Mouse (Mus musculus) T-helper 17 cell (primary cell): Measurements from ENCODE around the gene 2210016F16Rik.

Experiments used
- in situ Hi-C, 2 experiments: fragments of 300-600 bp; cut with MboI, MseI; formaldehyde crosslinking; loops; 1 replicate in 1 of 2; 2 replicates in 1 of 2; pipeline ENCODE4 v1.15.1; 2025; ENCODE audit warnings: high pct_unique_total_duplicates in 2 of 2

The 2210016F16Rik gene

DNA sequence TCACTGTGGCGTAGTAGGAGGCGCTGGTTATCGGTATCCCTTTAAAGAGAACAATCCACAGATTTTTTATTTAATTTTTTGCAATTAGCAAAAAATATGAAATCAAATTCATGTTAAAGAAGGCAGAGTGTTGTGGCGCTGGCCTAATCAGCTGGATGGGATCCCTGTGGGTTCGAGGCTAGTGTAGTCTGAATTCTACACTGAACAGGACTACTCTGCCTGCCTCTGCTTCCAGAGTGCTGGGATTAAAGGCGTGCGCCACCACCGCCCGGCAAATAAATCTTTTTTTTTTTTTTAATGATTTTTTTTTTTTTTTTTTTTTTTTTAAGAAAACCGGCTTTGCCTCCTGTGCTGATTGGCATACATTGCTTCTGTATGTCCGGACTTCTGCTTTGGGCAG lies 654 bp downstream of the 2210016F16Rik start:
- in situ Hi-C loops, result loop anchor here (10.0 to 25.0 kb wide), 3 partner anchors 222 to 1378 kb away; partner anchors contain the start of genes Idnk (in 2 of the 2) and Isca1 (in 1 of the 2)

DNA sequence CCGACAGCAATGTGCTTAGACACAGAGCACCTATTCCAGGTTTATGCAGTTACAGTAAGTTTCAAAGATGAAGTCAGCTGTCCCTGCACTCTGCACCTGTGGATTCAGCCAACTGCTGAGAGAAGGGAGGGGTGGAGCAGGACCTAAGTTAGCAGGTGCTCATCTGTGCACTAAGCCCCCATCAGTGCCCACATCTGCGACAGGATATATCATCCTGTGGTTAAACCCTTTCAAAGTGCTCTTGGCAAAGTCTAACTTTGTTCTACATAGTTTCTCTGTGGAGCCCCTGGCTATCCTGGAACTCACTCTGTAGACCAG lies 11.9 kb downstream of the 2210016F16Rik start:
- in situ Hi-C loops, result no loop called here

DNA sequence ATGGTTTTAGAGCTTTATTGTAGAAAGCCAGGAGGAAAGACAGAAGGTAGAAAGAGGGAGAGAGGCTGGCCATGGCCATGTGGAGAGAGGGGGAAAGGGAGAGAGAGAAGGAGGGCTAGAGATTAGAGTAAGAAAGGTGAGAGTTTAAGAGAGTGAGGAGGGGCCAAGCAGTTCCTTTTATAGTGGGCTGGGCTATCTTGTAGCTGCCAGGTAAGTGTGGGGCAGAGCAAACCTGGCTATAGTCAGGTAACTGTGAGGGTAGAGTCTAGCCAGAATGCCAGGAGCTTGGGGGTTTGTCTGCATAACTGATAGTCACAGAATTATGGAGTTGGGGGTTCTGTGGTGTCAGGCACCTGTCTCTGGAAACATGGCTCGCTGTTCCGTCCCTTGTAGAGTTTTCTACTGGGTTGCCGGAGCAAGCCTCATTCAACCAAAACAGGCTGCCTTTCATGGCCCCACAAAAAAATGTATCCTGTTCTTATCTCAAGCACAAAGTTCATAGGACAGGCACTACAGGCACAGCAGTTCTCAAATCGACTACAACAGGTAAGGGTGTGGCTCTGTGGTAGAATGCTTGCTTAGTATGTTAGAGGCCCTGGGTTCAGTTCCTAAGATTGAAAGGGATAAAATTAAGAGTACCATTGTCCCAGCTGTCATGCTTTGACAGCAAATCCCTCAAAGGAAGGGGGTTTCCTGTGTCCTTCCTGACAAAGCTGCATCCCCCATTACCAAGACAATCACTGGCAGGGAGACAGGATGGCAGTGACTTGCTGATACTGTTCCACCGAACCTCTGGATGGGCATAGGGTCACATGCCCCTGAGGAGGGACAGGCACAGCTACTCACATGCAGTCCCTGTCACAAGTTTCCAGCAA lies 12.5 kb downstream of the 2210016F16Rik start:
- in situ Hi-C loops, result no loop called here

DNA sequence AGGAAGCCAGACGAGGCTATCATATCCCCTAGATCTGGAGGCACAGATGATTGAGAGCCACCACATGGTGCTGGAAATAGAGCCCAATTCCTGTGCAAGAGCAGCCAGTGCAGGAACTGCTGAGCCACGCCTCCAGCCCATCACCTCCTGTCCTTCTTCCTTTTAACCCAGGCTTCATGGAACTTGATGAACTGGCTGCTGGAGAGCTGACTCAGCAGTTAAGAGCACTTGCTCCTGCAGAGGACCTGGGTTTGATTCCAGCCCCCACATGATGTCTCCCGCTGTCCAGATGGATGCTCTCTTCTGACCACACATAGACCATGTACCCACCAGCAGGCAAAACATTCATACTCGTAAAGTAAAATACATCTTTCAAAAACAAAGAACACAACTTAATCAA lies 16.2 kb downstream of the 2210016F16Rik start:
- in situ Hi-C loops, result loop anchor here in 1 of 2 experiments (10.0 kb wide), 1 partner anchor 1884 kb away; the partner anchor contains the start of gene Il9

DNA sequence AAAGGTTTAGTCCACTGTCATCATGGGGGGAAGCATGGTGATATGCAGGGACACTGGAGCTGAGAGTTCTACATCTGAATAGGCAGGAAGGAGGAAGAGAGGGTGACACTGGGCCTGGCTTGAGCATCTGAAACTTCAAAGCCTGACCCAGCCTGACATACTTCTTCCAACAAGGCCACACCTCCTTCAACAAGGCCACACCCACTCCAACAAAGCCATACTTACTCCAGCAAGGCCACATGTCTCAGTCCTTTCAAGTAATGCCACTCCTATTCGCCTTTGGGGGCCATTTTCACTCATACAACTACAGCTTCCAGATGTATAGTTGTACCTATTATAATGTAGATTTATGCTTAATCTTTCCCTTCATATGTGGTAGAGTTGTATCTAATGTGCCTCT lies 17.4 kb downstream of the 2210016F16Rik start:
- in situ Hi-C loops, result loop anchor here in 1 of 2 experiments (10.0 kb wide), 1 partner anchor 1883 kb away; the partner anchor contains the start of gene Il9

DNA sequence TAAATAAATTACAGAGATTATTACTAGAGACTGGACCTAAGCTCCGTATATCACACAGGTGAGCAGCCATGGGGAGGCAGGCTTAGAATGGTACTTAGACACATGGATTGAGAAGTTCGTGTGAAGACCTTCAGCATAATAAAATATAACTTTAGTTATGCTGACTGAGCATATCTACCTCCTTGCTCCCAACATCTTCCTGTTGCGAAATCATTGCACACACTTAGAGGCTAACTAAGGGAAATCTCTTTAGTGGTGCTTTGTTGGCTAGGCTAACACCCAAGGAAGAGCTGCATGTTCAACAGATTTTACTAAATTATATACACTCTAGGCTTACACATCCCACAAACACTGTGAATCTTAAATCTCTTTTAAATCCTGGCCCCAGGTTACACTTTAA lies 18.7 kb downstream of the 2210016F16Rik start:
- in situ Hi-C loops, result loop anchor here in 1 of 2 experiments (10.0 kb wide), 1 partner anchor 1882 kb away; the partner anchor contains the start of gene Il9

DNA sequence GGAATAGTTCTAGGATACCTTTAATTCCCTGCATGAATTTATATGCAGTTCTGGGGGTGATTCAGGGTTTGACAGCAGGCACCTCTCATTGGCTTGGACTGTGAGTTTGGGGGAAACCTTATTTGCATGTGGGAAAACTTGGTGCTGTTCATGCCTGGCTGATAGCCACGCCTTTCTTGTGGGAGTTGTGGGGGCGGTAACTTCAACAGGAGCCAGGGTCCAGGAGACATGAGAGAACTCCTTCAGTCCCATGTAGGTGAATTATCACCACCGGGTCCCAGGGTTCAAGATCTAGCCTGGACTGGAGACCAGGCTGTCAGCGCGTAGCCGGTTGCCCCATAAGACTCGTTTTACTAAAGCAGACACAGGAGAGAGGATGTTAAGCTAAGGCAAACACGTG lies 19.8 kb downstream of the 2210016F16Rik start:
- in situ Hi-C loops, result loop anchor here in 1 of 2 experiments (10.0 kb wide), 1 partner anchor 1880 kb away; the partner anchor contains the start of gene Il9

DNA sequence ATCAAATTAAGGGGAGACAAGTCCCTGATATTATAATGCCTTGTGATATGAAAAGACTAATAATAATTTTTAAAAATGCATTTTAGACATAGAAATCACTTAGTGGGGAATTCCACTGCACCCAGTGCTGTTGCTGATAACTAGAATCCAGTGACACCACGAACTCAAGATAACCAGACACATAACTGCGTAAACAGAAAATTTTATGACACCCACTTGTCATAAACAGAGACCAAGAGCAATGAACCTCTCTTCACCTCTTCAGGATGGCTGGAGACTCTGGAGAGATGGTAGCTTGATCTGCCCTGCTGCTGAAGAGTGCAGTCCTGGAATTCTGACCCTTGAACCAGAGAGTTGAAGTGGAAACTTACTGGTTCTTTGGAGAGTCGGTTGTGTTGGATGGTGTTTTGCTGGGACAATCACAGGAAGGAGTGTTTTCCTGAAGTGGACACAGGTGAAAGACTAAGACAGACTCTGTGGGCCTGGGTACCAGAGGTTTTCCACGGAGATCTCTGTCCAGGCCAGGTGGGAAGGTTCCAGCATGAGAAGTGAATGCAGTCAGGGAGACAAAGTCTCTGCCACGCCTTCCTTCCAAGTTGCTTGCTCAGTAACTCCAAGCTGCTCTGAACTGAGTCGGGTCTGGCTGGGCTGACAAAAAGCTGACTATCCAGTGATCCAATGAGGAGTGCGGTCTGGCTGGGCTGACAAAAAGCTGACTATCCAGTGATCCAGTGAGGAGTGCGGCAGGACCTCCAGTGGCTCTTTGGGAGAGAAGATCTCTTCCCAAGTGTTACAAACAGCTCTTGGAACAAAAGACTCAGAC lies 20.5 kb downstream of the 2210016F16Rik start:
- in situ Hi-C loops, result loop anchor here in 1 of 2 experiments (10.0 kb wide), 1 partner anchor 1880 kb away; the partner anchor contains the start of gene Il9

DNA sequence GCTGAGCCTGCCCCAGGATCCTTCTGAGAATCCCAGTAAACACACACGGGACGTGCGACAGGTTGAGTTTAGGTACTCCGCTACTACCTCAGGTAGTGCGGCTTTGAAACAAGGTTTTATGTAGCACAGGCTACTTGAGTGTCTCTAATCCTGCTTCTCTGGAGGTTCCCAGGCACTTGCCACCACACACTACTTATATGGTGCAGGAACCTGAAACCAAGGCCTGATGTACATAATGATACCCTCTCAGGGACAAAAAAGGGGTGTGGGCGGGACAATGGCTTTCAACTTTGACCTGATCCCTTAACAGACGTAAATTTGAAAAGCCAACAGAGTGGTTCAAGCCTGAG lies 25.7 kb downstream of the 2210016F16Rik start:
- in situ Hi-C loops, result no loop called here

DNA sequence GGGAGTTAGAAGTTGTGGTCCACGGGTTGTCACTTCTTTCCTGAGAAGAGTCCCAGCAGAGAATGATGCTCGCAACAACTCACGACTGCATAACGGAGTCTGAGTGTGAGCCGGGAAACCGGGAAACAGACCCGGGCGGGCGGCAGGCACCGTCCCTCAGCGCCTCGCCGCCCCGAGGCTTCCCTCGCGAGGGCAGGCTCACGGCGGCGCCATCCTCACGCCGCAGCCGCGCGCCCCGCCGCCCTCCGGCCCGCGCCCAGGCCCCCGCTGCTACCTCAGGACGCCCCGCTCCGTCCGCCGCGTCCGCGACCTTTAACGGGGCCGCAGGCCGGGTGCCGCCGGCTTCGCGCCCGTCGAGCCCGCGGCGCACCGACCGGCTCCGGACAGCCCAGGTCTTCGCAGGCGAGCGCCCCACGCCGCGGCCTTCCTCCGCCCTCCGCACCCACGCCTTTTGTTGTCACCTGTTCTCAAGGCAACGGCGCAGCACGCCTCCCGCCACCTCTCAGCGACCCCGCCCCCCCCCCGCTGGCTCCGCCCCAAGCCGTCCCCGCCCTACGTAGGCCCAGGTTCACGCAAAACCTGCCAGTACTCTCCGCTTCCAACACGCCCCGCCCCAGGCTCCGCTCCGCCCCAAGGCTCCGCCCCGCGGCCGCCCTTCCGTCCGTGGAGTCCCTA lies 26.3 kb downstream of the 2210016F16Rik start, which contains the start of gene Kif27:
Kif27 (minus strand) TSS at position 494 of the 675 bp plus-strand sequence.
- in situ Hi-C loops, result no loop called here

DNA sequence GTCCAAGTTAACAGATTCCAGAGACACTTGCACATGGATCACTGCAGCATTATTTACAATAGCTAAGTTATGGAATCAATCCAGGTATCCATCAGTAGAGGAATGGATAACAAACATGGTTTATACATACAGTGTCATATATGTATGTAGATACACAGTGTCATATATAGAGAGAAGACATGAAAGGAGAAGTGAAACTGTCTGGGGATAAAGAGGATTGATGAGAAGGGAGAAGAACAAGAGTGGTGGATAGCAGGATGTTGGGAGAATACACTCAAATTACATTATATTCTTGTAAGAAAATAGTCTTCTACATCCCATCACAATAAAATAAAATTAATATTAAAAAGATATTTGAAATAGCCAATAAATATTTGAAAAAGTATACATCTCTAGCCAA lies 32.0 kb downstream of the 2210016F16Rik start:
- in situ Hi-C loops, result no loop called here

DNA sequence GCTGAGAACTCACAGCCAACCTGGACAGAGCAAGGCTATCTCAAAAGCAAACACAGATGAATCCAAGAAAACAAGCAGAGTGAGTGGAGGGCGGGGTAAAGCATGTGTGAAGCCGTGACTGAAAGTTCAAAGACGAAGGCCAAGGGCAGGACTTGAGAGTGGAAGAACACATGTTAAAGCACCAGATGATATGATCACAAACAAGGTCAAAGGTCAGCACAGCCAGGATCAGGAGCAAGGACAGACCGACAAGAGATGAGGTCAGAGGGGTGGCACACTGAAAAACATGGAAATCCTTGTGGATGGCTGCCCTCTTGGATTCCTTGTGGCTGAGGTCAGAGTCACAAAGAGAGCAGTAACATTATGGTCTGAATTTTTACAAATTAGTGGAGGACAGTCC lies 34.4 kb downstream of the 2210016F16Rik start:
- in situ Hi-C loops, result no loop called here

DNA sequence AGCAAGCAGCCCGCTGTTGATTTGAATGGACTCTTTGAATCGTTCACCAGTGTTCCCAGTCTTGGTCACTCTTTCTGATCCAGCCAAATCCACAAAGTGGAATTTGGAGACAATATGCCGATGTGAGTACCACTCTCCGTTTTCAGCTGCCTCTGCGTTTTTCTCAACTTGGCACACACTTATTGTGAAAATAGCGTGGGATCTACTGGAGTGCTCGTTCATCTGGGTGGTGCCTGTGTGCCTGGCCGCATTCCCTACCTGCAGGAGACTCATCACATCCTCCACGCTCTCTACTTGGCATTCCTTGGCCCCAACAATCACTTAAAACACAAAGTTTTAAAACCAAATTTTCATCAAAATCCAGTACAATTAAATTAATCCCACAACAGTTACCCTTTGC lies 40.5 kb downstream of the 2210016F16Rik start:
- in situ Hi-C loops, result no loop called here

DNA sequence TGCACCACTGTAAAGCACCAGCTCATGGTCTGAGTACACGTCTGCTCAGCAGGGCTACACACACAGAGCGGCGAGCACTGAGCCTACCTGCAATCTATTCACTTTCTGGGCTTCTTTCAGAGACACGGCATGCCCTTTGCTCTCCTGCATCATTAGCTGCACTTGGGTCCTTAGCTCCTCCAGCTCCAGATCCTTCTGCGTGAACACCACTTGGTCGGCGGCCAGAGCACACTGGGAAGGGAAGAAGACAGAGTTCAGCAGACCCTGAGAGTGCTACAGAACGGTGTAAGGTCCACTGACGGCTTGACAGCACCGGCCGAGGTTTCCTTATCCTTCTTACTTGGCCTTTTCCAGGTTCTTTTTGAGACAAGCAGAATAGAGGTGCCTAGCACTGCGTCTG lies 47.6 kb downstream of the 2210016F16Rik start:
- in situ Hi-C loops, result loop anchor here in 1 of 2 experiments (10.0 kb wide), 1 partner anchor 1183 kb away; no protein-coding TSS in a partner anchor

DNA sequence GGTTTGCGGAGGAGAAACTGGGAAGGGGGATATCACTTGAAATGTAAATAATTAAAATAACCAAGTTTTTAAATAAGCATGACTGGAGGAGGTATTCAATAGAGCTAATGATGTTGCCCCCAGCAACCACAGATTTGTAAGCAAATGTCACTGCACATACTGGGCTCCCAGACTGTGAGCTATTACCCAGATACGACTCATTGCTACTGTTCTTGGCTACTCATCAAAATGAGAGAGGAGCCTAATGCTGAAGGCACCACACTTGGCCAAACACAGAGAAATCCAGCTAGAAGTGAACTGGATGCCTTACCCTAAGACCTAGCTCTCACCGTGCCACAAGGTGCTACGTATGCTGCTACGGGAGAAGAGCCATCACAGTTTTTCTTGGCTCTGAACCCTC lies 50.9 kb downstream of the 2210016F16Rik start:
- in situ Hi-C loops, result loop anchor here in 1 of 2 experiments (10.0 kb wide), 1 partner anchor 1179 kb away; no protein-coding TSS in a partner anchor
